Mouse (Mus musculus): ENCODE data around the gene Emc8. TPM values are rescaled to one million over a fixed set of nuclear protein-coding genes. Genes with fewer than 3 reads are reported as not detected.
A peak's percentile ranks its signal among the peaks of the same experiment; 100 is the strongest.

The Emc8 gene
- total and polyA plus RNA-seq, 2 experiments from 2014 or later, result 43.7 to 104 TPM

DNA sequence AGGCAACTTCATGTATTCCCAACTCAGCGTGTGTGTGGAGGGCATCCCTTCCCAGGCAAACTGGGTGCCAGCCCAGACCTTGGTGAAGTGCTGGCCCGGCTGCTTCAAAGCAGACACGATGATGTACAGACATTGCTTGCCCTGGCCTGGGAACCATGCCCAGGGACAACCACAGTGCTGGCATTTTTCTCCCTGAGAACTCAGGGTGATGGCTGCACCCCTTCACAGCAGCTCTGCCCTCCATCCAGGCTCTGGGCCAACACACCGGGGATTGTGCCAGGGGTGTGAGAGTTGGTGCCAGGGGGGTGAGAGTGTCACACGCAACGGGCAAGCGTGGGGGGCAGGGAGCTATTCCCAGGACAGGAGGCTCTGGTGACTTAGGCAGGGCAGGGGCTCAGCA is 23.7 kb downstream of the Emc8 start:
- no peak overlapping the region for H3K4me3 ChIP-seq (ENCODE audit: low read depth, low read length)
- H3K9ac ChIP-seq, result no peak overlapping the region
- H3K9me3 ChIP-seq (ENCODE audit: low read length), result no peaks in the 10 kb centered on the region
- no peak overlapping the region for H3K4me2 ChIP-seq (ENCODE audit: low read depth)
- peak; percentile 80 for DNase-seq
- no peaks in the 10 kb centered on the region for H3K4me1 ChIP-seq (ENCODE audit: insufficient read depth)
- peak; percentile 89 for ATAC-seq
- H3K27me3 ChIP-seq (ENCODE audit: insufficient read depth, low read length), result no peaks in the 10 kb centered on the region
- 38% methylated on average over 7 of the region's 7 CpGs for WGBS
- H3K36me3 ChIP-seq (ENCODE audit: insufficient read depth), result no peaks in the 10 kb centered on the region
- TF ChIP-seq CTCF (IDR thresholded peaks at IDR 0.05; ENCODE audit: low read depth), result no peak
- peak overlapping the region; percentile 45; the same call in 1 of the 2 replicates for H3K27ac ChIP-seq (ENCODE audit: low read depth, low read length)

- TF ChIP-seq CTCF (IDR thresholded peaks at IDR 0.05; ENCODE audit: low read depth), result 0 out of 2 replicates have a peak, but pooled peaks have one; percentile 4
- WGBS, result 84% methylated on average over 10 of the region's 10 CpGs
- Histone ChIP-seq H3K27me3 (ENCODE audit: insufficient read depth, low read length) (no peaks in the 10 kb centered on the region), H3K4me1 (ENCODE audit: insufficient read depth) (no peaks in the 10 kb centered on the region), H3K9me3 (ENCODE audit: low read length) (no peaks in the 10 kb centered on the region), H3K4me3 (ENCODE audit: low read depth, low read length) (no peak overlapping the region), H3K27ac (ENCODE audit: low read depth, low read length) (no peak overlapping the region), H3K36me3 (ENCODE audit: insufficient read depth) (no peaks in the 10 kb centered on the region), H3K9ac (no peak overlapping the region), H3K4me2 (ENCODE audit: low read depth) (no peak overlapping the region)
- ATAC-seq, result no peak
- no peak for DNase-seq
Measured at GRCm38 (mm10) chr8:120642031-120642662, 26.2 kb downstream of the Emc8 start.

DNA sequence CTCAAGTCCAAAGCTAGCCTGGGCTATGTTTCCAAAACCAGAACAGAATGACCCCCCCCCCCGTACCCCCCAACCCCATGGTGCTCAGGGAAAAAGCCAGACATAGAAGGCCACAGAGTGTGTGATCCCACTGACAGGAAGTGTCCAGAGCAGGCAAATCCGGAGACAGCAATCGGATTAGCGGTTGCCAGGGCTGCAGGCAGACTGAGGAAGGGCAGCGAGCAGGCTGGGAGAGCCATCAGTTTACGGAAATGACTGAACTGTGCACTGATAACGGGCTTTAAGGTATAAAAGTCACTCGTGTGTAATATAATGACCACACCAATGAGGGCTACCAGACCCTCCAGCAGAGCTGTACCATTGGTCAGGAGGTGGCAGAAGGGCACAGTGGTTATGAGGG is 27.1 kb downstream of the Emc8 start:
- no peaks in the 10 kb centered on the region for H3K9me3 ChIP-seq (ENCODE audit: low read length)
- no peaks in the 10 kb centered on the region for H3K36me3 ChIP-seq (ENCODE audit: insufficient read depth)
- DNase-seq, result no peak
- H3K27ac ChIP-seq (ENCODE audit: low read depth, low read length), result no peak overlapping the region
- no peak for ATAC-seq
- H3K4me1 ChIP-seq (ENCODE audit: insufficient read depth), result no peaks in the 10 kb centered on the region
- H3K4me2 ChIP-seq (ENCODE audit: low read depth), result no peak overlapping the region
- TF ChIP-seq CTCF (IDR thresholded peaks at IDR 0.05; ENCODE audit: low read depth), result no peak
- H3K27me3 ChIP-seq (ENCODE audit: insufficient read depth, low read length), result no peaks in the 10 kb centered on the region
- no peak overlapping the region for H3K9ac ChIP-seq
- 30% methylated on average over 8 of the region's 8 CpGs for WGBS
- H3K4me3 ChIP-seq (ENCODE audit: low read depth, low read length), result no peak overlapping the region

GRCm38 (mm10) chr8:120634329-120634839 is 34.0 kb downstream of the Emc8 start:
- WGBS, result 2% methylated on average over 40 of the region's 42 CpGs
- Histone ChIP-seq H3K4me1 (ENCODE audit: insufficient read depth) (0 out of 2 replicates have a peak, but pooled peaks cover 3% of the 10 kb centered on the region), H3K4me3 (ENCODE audit: low read depth, low read length) (peak overlapping the region; percentile 66), H3K9me3 (ENCODE audit: low read length) (no peaks in the 10 kb centered on the region), H3K4me2 (ENCODE audit: low read depth) (peak overlapping the region; percentile 74), H3K27me3 (ENCODE audit: insufficient read depth, low read length) (no peaks in the 10 kb centered on the region), H3K36me3 (ENCODE audit: insufficient read depth) (no peaks in the 10 kb centered on the region), H3K27ac (ENCODE audit: low read depth, low read length) (no peak overlapping the region), H3K9ac (peak overlapping the region; percentile 71)
- DNase-seq (peak; percentile 24), ATAC-seq (peak; percentile 50; the same call in 1 of the 2 replicates)
- no peak for TF ChIP-seq CTCF (IDR thresholded peaks at IDR 0.05; ENCODE audit: low read depth)

DNA sequence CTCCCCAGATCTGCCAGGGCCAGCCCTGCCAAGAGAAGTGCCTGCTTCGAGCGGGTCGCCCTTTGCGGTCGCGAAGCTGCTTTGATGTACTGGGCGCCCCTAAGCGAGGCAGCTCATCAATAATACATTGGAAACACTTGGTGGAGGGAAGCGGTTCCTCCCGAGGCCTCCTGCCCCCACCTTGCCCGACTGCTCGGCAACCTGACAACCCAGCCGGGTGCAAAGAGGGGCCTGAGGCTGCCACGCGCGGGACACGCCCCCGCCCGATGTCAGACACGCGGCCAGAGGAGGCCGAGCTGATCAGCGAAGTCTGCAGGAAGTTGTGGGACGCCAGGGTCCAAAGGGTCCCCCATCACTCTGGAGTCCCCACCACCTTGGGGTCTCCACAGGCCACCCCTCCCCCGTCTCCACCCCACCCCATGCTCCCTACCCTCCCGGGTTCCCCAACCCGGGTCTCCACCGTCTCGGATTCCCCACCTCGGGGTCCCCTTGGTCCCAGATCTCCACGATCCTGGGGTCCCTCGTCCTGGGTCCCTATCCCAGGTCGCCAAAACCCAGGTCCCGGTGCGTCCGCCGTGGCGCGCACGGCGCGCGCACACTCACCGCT is 34.6 kb downstream of the Emc8 start:
- Histone ChIP-seq H3K27me3 (ENCODE audit: insufficient read depth, low read length) (no peaks in the 10 kb centered on the region), H3K9me3 (ENCODE audit: low read length) (no peaks in the 10 kb centered on the region), H3K27ac (ENCODE audit: low read depth, low read length) (no peak overlapping the region), H3K4me3 (ENCODE audit: low read depth, low read length) (peak overlapping the region; percentile 66), H3K4me1 (ENCODE audit: insufficient read depth) (0 out of 2 replicates have a peak, but pooled peaks cover 3% of the 10 kb centered on the region), H3K9ac (peak overlapping the region; percentile 71), H3K36me3 (ENCODE audit: insufficient read depth) (no peaks in the 10 kb centered on the region), H3K4me2 (ENCODE audit: low read depth) (peak overlapping the region; percentile 74)
- WGBS, result 3% methylated on average over 44 of the region's 44 CpGs
- TF ChIP-seq CTCF (IDR thresholded peaks at IDR 0.05; ENCODE audit: low read depth), result no peak
- peak; percentile 54 for ATAC-seq
- DNase-seq, result peak; percentile 23

DNA sequence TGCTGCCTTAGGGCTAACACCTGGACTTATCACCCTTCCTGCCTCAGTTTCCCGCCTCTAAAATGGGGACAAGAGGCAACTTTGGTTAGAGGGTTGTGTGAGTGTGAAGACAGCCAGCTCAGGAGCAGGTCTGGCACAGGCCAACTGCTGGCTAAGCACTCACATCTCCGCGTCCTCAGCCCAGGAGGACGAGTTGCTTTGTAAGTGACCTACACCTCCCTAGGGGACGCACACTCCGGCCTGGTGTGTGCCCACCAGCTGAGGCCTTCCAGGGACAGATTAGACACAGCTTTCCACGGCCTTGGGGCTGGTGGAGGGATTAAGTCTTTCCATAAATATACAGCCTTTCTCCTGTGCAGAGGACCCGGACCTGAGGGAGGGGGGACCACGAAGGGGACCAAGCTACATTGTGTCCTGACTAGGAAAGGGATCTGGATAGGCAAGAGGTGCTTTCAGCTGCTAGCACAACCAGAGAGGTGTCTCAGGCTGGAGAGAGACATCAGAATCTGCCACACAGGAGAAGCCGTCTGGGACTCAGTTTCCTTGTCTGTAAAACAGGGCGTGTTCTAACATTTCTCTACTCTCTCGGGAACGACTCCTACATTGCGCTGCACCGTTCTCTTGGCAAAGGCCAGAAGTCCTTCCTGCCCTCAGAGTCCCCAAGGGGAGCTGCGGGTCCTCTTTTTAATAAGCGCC is 35.3 kb downstream of the Emc8 start:
- no peaks in the 10 kb centered on the region for H3K36me3 ChIP-seq (ENCODE audit: insufficient read depth)
- 0 out of 2 replicates have a peak, but pooled peaks cover 3% of the 10 kb centered on the region for H3K4me1 ChIP-seq (ENCODE audit: insufficient read depth)
- H3K27me3 ChIP-seq (ENCODE audit: insufficient read depth, low read length), result no peaks in the 10 kb centered on the region
- no peak for ATAC-seq
- TF ChIP-seq CTCF (IDR thresholded peaks at IDR 0.05; ENCODE audit: low read depth), result no peak
- peak overlapping the region; percentile 66 for H3K4me3 ChIP-seq (ENCODE audit: low read depth, low read length)
- H3K4me2 ChIP-seq (ENCODE audit: low read depth), result peak overlapping the region; percentile 74
- WGBS, result 34% methylated on average over 17 of the region's 17 CpGs
- peak; percentile 17 for DNase-seq
- no peaks in the 10 kb centered on the region for H3K9me3 ChIP-seq (ENCODE audit: low read length)
- peak overlapping the region; percentile 71; the same call in 1 of the 2 replicates for H3K9ac ChIP-seq
- no peak overlapping the region for H3K27ac ChIP-seq (ENCODE audit: low read depth, low read length)
